Mouse (Mus musculus) limb, embryonic 13.5 days (tissue): ENCODE measurements at regions not wholly inside any gene's neighbourhood (a gene's known extent, or its start where the extent isn't known, plus 50 kb on each side); places are given as distances from the start of the nearest gene placed in this dataset.

Experiments
- ATAC-seq: fragments of 200-750 bp; cut with Nextera tagmentation; 2 replicates; pipeline ENCODE4 v1.8.0; 2017; ENCODE audit warnings: low read depth, moderate number of reproducible peaks, moderate TSS enrichment; ENCODE audit not compliant: low FRiP score
- H3K27ac ChIP-seq: fragments of 300-500 bp; sonication (generic); 2 replicates; pipeline ENCODE4 v1.5.1; 2015; ENCODE audit warnings: inconsistent platforms, mild to moderate bottlenecking, moderate library complexity
- H3K27me3 ChIP-seq: fragments of 300-500 bp; sonication (generic); 2 replicates; pipeline ENCODE4 v1.6.1; 2015; ENCODE audit warnings: mild to moderate bottlenecking, inconsistent platforms
- H3K36me3 ChIP-seq: fragments of 300-500 bp; sonication (generic); 2 replicates; pipeline ENCODE4 v1.6.1; 2015; ENCODE audit warnings: inconsistent platforms, mild to moderate bottlenecking, moderate library complexity
- H3K4me1 ChIP-seq: fragments of 300-500 bp; sonication (generic); 2 replicates; pipeline ENCODE4 v1.6.1; 2015; ENCODE audit warnings: inconsistent platforms
- H3K4me2 ChIP-seq: fragments of 300-500 bp; sonication (generic); replicated peaks from 2 replicates; pipeline ENCODE4 v1.6.1; 2015; ENCODE audit warnings: inconsistent platforms, mild to moderate bottlenecking, moderate library complexity
- H3K4me3 ChIP-seq: fragments of 300-500 bp; sonication (generic); 2 replicates; pipeline ENCODE4 v1.5.1; 2015; ENCODE audit warnings: moderate library complexity, mild to moderate bottlenecking, inconsistent platforms
- H3K9ac ChIP-seq: fragments of 300-500 bp; sonication (generic); 2 replicates; pipeline ENCODE4 v1.6.1; 2015; ENCODE audit warnings: mild to moderate bottlenecking, inconsistent platforms
- H3K9me3 ChIP-seq: fragments of 300-500 bp; sonication (generic); 2 replicates; pipeline ENCODE4 v1.6.1; 2016; ENCODE audit warnings: inconsistent platforms
- WGBS: fragments of 180-500 bp; shearing (Covaris S2); methylation state at CpG from one replicate; pipeline ENCODE4 v1.1.7; 2015; 5-methylcytosine and 5-hydroxymethylcytosine counted together

GRCm38 (mm10) chr17:88337649-88338404 is 102.7 kb upstream of the Foxn2 start:
- no peak overlapping the region for H3K9ac ChIP-seq
- H3K36me3 ChIP-seq, result no peaks in the 10 kb centered on the region
- no peak overlapping the region for H3K27ac ChIP-seq
- H3K27me3 ChIP-seq, result no peaks in the 10 kb centered on the region
- no peaks in the 10 kb centered on the region for H3K9me3 ChIP-seq
- H3K4me3 ChIP-seq, result no peak overlapping the region
- WGBS, result 87% methylated on average over 8 of the region's 8 CpGs
- no peak overlapping the region for H3K4me2 ChIP-seq
- ATAC-seq, result no peak
- H3K4me1 ChIP-seq, result no peaks in the 10 kb centered on the region

GRCm38 (mm10) chr17:88341141-88341540 is 99.4 kb upstream of the Foxn2 start:
- H3K27ac ChIP-seq, result no peak overlapping the region
- no peak for ATAC-seq
- 74% methylated on average over 5 of the region's 5 CpGs for WGBS
- no peaks in the 10 kb centered on the region for H3K9me3 ChIP-seq
- no peaks in the 10 kb centered on the region for H3K36me3 ChIP-seq
- H3K4me1 ChIP-seq, result no peaks in the 10 kb centered on the region
- no peaks in the 10 kb centered on the region for H3K27me3 ChIP-seq
- H3K9ac ChIP-seq, result no peak overlapping the region
- no peak overlapping the region for H3K4me2 ChIP-seq
- no peak overlapping the region for H3K4me3 ChIP-seq

- no peak overlapping the region for H3K9ac ChIP-seq
- no peak overlapping the region for H3K4me3 ChIP-seq
- no peaks in the 10 kb centered on the region for H3K9me3 ChIP-seq
- no peaks in the 10 kb centered on the region for H3K27me3 ChIP-seq
- H3K27ac ChIP-seq, result no peak overlapping the region
- no peaks in the 10 kb centered on the region for H3K36me3 ChIP-seq
- 72% methylated on average over 5 of the region's 5 CpGs for WGBS
- H3K4me2 ChIP-seq, result no peak overlapping the region
- ATAC-seq, result no peak
- no peaks in the 10 kb centered on the region for H3K4me1 ChIP-seq
Measured at GRCm38 (mm10) chr17:88341599-88341998, 98.9 kb upstream of the Foxn2 start.

- Histone ChIP-seq H3K9ac (no peak overlapping the region), H3K4me3 (no peak overlapping the region), H3K4me1 (no peaks in the 10 kb centered on the region), H3K27ac (no peak overlapping the region), H3K36me3 (no peaks in the 10 kb centered on the region), H3K27me3 (no peaks in the 10 kb centered on the region), H3K9me3 (no peaks in the 10 kb centered on the region), H3K4me2 (no peak overlapping the region)
- ATAC-seq, result no peak
- WGBS, result 80% methylated on average over 17 of the region's 17 CpGs
Measured at GRCm38 (mm10) chr17:88343091-88343783, 97.3 kb upstream of the Foxn2 start.

- H3K27ac ChIP-seq, result no peak overlapping the region
- no peaks in the 10 kb centered on the region for H3K27me3 ChIP-seq
- H3K36me3 ChIP-seq, result no peaks in the 10 kb centered on the region
- no peak overlapping the region for H3K4me3 ChIP-seq
- H3K4me1 ChIP-seq, result no peaks in the 10 kb centered on the region
- no peaks in the 10 kb centered on the region for H3K9me3 ChIP-seq
- ATAC-seq, result no peak
- no peak overlapping the region for H3K4me2 ChIP-seq
- WGBS, result 84% methylated on average over 9 of the region's 9 CpGs
- no peak overlapping the region for H3K9ac ChIP-seq
Measured at GRCm38 (mm10) chr17:88345433-88345832, 95.1 kb upstream of the Foxn2 start.

- H3K4me2 ChIP-seq, result no peak overlapping the region
- ATAC-seq, result no peak
- WGBS, result 78% methylated on average over 3 of the region's 3 CpGs
Measured at GRCm38 (mm10) chr17:88346896-88347295, 93.6 kb upstream of the Foxn2 start.

GRCm38 (mm10) chr17:88349825-88350460 is 90.6 kb upstream of the Foxn2 start:
- ATAC-seq, result no peak
- Histone ChIP-seq H3K4me1 (no peaks in the 10 kb centered on the region), H3K36me3 (no peaks in the 10 kb centered on the region), H3K9ac (no peak overlapping the region), H3K27me3 (no peaks in the 10 kb centered on the region), H3K27ac (no peak overlapping the region), H3K4me2 (no peak overlapping the region), H3K9me3 (no peaks in the 10 kb centered on the region; the same call in 1 of the 2 replicates), H3K4me3 (no peak overlapping the region)
- WGBS, result 86% methylated on average over 5 of the region's 5 CpGs

More at GRCm38 (mm10) chr17:88346896-88347295, 93.6 kb upstream of the Foxn2 start:
- no peak overlapping the region for H3K4me3 ChIP-seq
- H3K9ac ChIP-seq, result no peak overlapping the region
- no peaks in the 10 kb centered on the region for H3K4me1 ChIP-seq
- H3K27me3 ChIP-seq, result no peaks in the 10 kb centered on the region
- no peak overlapping the region for H3K27ac ChIP-seq
- no peaks in the 10 kb centered on the region for H3K36me3 ChIP-seq
- no peaks in the 10 kb centered on the region for H3K9me3 ChIP-seq

- ATAC-seq, result no peak
- 77% methylated on average over 5 of the region's 5 CpGs for WGBS
Measured at GRCm38 (mm10) chr17:88350986-88351385, 89.5 kb upstream of the Foxn2 start.

GRCm38 (mm10) chr17:88352960-88353359 is 87.6 kb upstream of the Foxn2 start:
- no peak for ATAC-seq
- Histone ChIP-seq H3K36me3 (no peaks in the 10 kb centered on the region), H3K4me3 (no peak overlapping the region), H3K4me1 (no peaks in the 10 kb centered on the region), H3K9me3 (no peaks in the 10 kb centered on the region; the same call in 1 of the 2 replicates), H3K27me3 (no peaks in the 10 kb centered on the region), H3K9ac (no peak overlapping the region), H3K4me2 (no peak overlapping the region), H3K27ac (no peak overlapping the region)

More at GRCm38 (mm10) chr17:88350986-88351385, 89.5 kb upstream of the Foxn2 start:
- Histone ChIP-seq H3K36me3 (no peaks in the 10 kb centered on the region), H3K4me3 (no peak overlapping the region), H3K4me2 (no peak overlapping the region), H3K27me3 (no peaks in the 10 kb centered on the region), H3K4me1 (no peaks in the 10 kb centered on the region), H3K27ac (no peak overlapping the region), H3K9me3 (no peaks in the 10 kb centered on the region; the same call in 1 of the 2 replicates), H3K9ac (no peak overlapping the region)

GRCm38 (mm10) chr17:88361161-88361560 is 79.3 kb upstream of the Foxn2 start:
- Histone ChIP-seq H3K9me3 (no peaks in the 10 kb centered on the region), H3K36me3 (no peaks in the 10 kb centered on the region), H3K27ac (no peak overlapping the region), H3K4me2 (no peak overlapping the region), H3K4me3 (no peak overlapping the region), H3K9ac (no peak overlapping the region), H3K4me1 (no peaks in the 10 kb centered on the region), H3K27me3 (no peaks in the 10 kb centered on the region)
- ATAC-seq, result no peak
- WGBS, result 78% methylated on average over 2 of the region's 2 CpGs

GRCm38 (mm10) chr17:88362404-88362803 is 78.1 kb upstream of the Foxn2 start:
- no peak for ATAC-seq
- Histone ChIP-seq H3K9ac (no peak overlapping the region), H3K27ac (no peak overlapping the region), H3K4me1 (no peaks in the 10 kb centered on the region), H3K4me2 (no peak overlapping the region), H3K9me3 (no peaks in the 10 kb centered on the region), H3K27me3 (no peaks in the 10 kb centered on the region), H3K4me3 (no peak overlapping the region), H3K36me3 (no peaks in the 10 kb centered on the region)
- WGBS, result 94% methylated on average over 11 of the region's 11 CpGs

- WGBS, result 68% methylated on average over 5 of the region's 5 CpGs
Measured at GRCm38 (mm10) chr17:88367876-88368275, 72.6 kb upstream of the Foxn2 start.

More at GRCm38 (mm10) chr17:88367876-88368275, 72.6 kb upstream of the Foxn2 start:
- no peak for ATAC-seq
- Histone ChIP-seq H3K36me3 (no peaks in the 10 kb centered on the region), H3K4me3 (no peak overlapping the region), H3K27me3 (no peaks in the 10 kb centered on the region), H3K9me3 (no peaks in the 10 kb centered on the region), H3K4me2 (no peak overlapping the region), H3K4me1 (no peaks in the 10 kb centered on the region), H3K9ac (no peak overlapping the region), H3K27ac (no peak overlapping the region)
